Comparison of ENCODE assay signal across 23 mouse cellular contexts in genomic region chr12:66283991-66284622, GRCm38 (mm10). TPM values are rescaled to one million over a fixed set of nuclear protein-coding genes. Genes with fewer than 3 reads are reported as not detected.
A peak's percentile ranks its signal among the peaks of the same experiment; 100 is the strongest.
DNase-seq lines count a peak whose midpoint lies in the region; TF ChIP-seq lines count a peak whose summit lies in the region.
"Had no signal": no experiment of that assay in that cellular context is flagged by ENCODE, and none has a peak within 500 bp of the region (broad histone marks: within the 10 kb centered on the region; RNA-seq: fewer than 3 reads in every experiment).

TSS of gene Rpl10l (minus strand) at chr12:66284401.

- TF ChIP-seq CTCF in ES-Bruce4 (IDR thresholded peaks at IDR 0.05; ENCODE audit: low read depth, low read length) = no peak
- no peak; the same call in 1 of the 2 replicates for TF ChIP-seq CTCF in testis, adult 2 months (IDR thresholded peaks at IDR 0.05; ENCODE audit: control insufficient read depth, insufficient read depth, insufficient replicate concordance, low read depth, low read length)
- TF ChIP-seq CTCF in lung, adult 2 months (IDR thresholded peaks at IDR 0.05; ENCODE audit: insufficient read depth, low read length) = no peak

- no peaks in the 10 kb centered on the region; the same call in none of the 2 replicates for H3K27me3 ChIP-seq in ES-Bruce4 (ENCODE audit: control insufficient read depth, insufficient read depth, low read length, poor library complexity, severe bottlenecking)
- no peaks in the 10 kb centered on the region for H3K27me3 ChIP-seq in testis, adult 2 months (ENCODE audit: control insufficient read depth, insufficient read depth, low read length)
- H3K27me3 ChIP-seq in midbrain, embryonic 10.5 days (ENCODE audit: low read depth, poor library complexity, severe bottlenecking) = no peaks in the 10 kb centered on the region
- H3K27me3 ChIP-seq: embryonic facial prominence, embryonic 12.5 days; forebrain, embryonic 15.5 days; heart, embryonic 12.5 days had no signal

- H3K36me3 ChIP-seq in ES-Bruce4 (ENCODE audit: control insufficient read depth, insufficient read depth, low read length, poor library complexity, severe bottlenecking) = no peaks in the 10 kb centered on the region
- no peaks in the 10 kb centered on the region for H3K36me3 ChIP-seq in testis, adult 2 months (ENCODE audit: control insufficient read depth, insufficient read depth, low read length)
- H3K36me3 ChIP-seq in midbrain, embryonic 10.5 days = no peaks in the 10 kb centered on the region
- H3K36me3 ChIP-seq: embryonic facial prominence, embryonic 12.5 days; forebrain, embryonic 15.5 days; heart, embryonic 12.5 days; hindbrain, embryonic 10.5 days had no signal

- DNase-seq in 3134 (ENCODE audit: extremely low read depth, insufficient read length, low spot score) (peak; percentile 2), R1 (ENCODE audit: low read depth, low spot score) (peak; percentile 90)
- DNase-seq in lung, adult 2 months = no peak
- no peak for DNase-seq in midbrain, embryonic 10.5 days (ENCODE audit: low spot score)
- DNase-seq in cerebellum, adult 18-20 months = no peak
- DNase-seq: adrenal gland, adult 2 months; adrenal gland, postnatal 25 days; cerebellum, adult 2 months; cerebellum, postnatal 14 days; embryo, embryonic 11 days; gastrocnemius, postnatal 10 days; heart, adult 2 months had no signal

- H3K9me3 ChIP-seq in ES-Bruce4 (replicated peaks; ENCODE audit: control insufficient read depth, insufficient read depth, low read length, poor library complexity, severe bottlenecking) = peaks cover 5% of the 10 kb centered on the region
- peaks cover 10% of the 10 kb centered on the region; the same call in 1 of the 2 replicates for H3K9me3 ChIP-seq in midbrain, embryonic 10.5 days (replicated peaks)

- H3K9ac ChIP-seq in ES-Bruce4 (ENCODE audit: low read depth, poor library complexity, severe bottlenecking) = no peak within 1 kb of the TSS
- H3K9ac ChIP-seq: embryonic facial prominence, embryonic 12.5 days; forebrain, embryonic 15.5 days; heart, embryonic 12.5 days had no signal

- no peak within 1 kb of the TSS for H3K27ac ChIP-seq in ES-Bruce4 (ENCODE audit: insufficient read depth, low read length)
- peak within 1 kb of the TSS; percentile 98 for H3K27ac ChIP-seq in testis, adult 2 months (ENCODE audit: control insufficient read depth, insufficient read depth, low read depth, low read length)
- H3K27ac ChIP-seq in midbrain, embryonic 10.5 days (replicated peaks) = no peak within 1 kb of the TSS
- H3K27ac ChIP-seq: embryonic facial prominence, embryonic 12.5 days; forebrain, embryonic 15.5 days; heart, adult 2 months; hindbrain, embryonic 10.5 days had no signal

- H3K4me1 ChIP-seq in ES-Bruce4 (ENCODE audit: control insufficient read depth, insufficient read depth, low read length) = no peaks in the 10 kb centered on the region
- no peaks in the 10 kb centered on the region for H3K4me1 ChIP-seq in testis, adult 2 months (ENCODE audit: control insufficient read depth, insufficient read depth, low read length)
- H3K4me1 ChIP-seq in lung, adult 2 months (ENCODE audit: control insufficient read depth, insufficient read depth, low read length) = no peaks in the 10 kb centered on the region
- H3K4me1 ChIP-seq in midbrain, embryonic 10.5 days = no peaks in the 10 kb centered on the region
- H3K4me1 ChIP-seq: embryonic facial prominence, embryonic 12.5 days; forebrain, embryonic 15.5 days; heart, embryonic 12.5 days; hindbrain, embryonic 10.5 days had no signal

- peak within 1 kb of the TSS; percentile 56 for H3K4me3 ChIP-seq in ES-Bruce4 (ENCODE audit: low read depth, low read length)
- H3K4me3 ChIP-seq in testis, adult 2 months (ENCODE audit: control insufficient read depth, low read depth, low read length) = peak within 1 kb of the TSS; percentile 94
- no peak within 1 kb of the TSS for H3K4me3 ChIP-seq in lung, adult 2 months (replicated peaks; ENCODE audit: extremely low read depth, low read depth, low read length)
- no peak within 1 kb of the TSS for H3K4me3 ChIP-seq in midbrain, embryonic 10.5 days
- H3K4me3 ChIP-seq: embryonic facial prominence, embryonic 12.5 days; forebrain, embryonic 15.5 days; heart, adult 2 months; heart, embryonic 12.5 days; hindbrain, embryonic 10.5 days had no signal

- WGBS in lung, adult 2 months = 96% methylated on average over 44 of the region's 44 CpGs
- WGBS in midbrain, embryonic 10.5 days = 96% methylated on average over 44 of the region's 44 CpGs

- no peak for TF ChIP-seq POLR2A in ES-Bruce4 (IDR thresholded peaks at IDR 0.05; ENCODE audit: insufficient read depth, low read length)
- TF ChIP-seq POLR2A in testis, adult 2 months (IDR thresholded peaks at IDR 0.05; ENCODE audit: control insufficient read depth, low read depth, low read length) = peak; percentile 88
- no peak for TF ChIP-seq POLR2A in lung, adult 2 months (IDR thresholded peaks at IDR 0.05; ENCODE audit: borderline replicate concordance, extremely low read depth, low read depth, low read length)

- no peak for TF ChIP-seq EP300 in ES-Bruce4 (IDR thresholded peaks at IDR 0.05; ENCODE audit: insufficient read depth, low read depth, low read length)

RNA-seq across cellular contexts. Expression of gene Rpl10l, which starts in this region (rescaled TPM):
- polyA plus RNA-seq in ES-Bruce4 (2011; ENCODE audit: insufficient read depth, insufficient read length, low read depth, missing spikeins) = 9.2 and 9.3 TPM in 2 replicates
- polyA plus RNA-seq in testis, adult 2 months (2012; rRNA removed) = 268 and 276 TPM in 2 replicates
- not detected in 2 replicates for polyA plus RNA-seq in lung, adult 2 months (2012; rRNA removed)
- not detected in 2 replicates for polyA plus RNA-seq in midbrain, embryonic 10.5 days (2016; fragmentation: Nextera tagmentation; extraction: Ambion mirVana)
- polyA plus RNA-seq: adrenal gland, adult 2 months; cerebellum, adult 2 months; embryonic facial prominence, embryonic 12.5 days; forebrain, embryonic 11.5 days; forebrain, embryonic 15.5 days; heart, embryonic 12.5 days; heart, embryonic 16.5 days; hindbrain, embryonic 10.5 days; hindbrain, embryonic 16.5 days; inflammation-experienced regulatory T-cells, adult 6 months; intestine, postnatal 0 days had no signal

Comparison
In these comparisons a context has a peak if more than half of its experiments do, and no peak if none do; other contexts are left out.
1. RNA of gene Rpl10l (polyA plus RNA-seq): 268 to 276 TPM in testis, adult 2 months; 9.2 to 9.3 TPM in ES-Bruce4, not detected in lung, adult 2 months and not detected in midbrain, embryonic 10.5 days; every median in the first group is over 10 times any median in the second.
2. DNase-seq: peak in 3134 (single experiment) and R1 (single experiment); none in lung, adult 2 months (single experiment), midbrain, embryonic 10.5 days (single experiment) and cerebellum, adult 18-20 months (0 of 2).
3. H3K4me3 ChIP-seq: peak in ES-Bruce4 (single experiment) and testis, adult 2 months (single experiment); none in lung, adult 2 months (single experiment) and midbrain, embryonic 10.5 days (single experiment).